Mouse (Mus musculus): ENCODE data around the gene P2rx3. TPM values are rescaled to one million over a fixed set of nuclear protein-coding genes. Genes with fewer than 3 reads are reported as not detected.

The P2rx3 gene
- total RNA-seq (2021) = under 1 TPM; 0.57 to 0.69 TPM
- long read RNA-seq, experiment 1 = 0 reads
- long read RNA-seq, experiment 2 = 0 reads

DNA sequence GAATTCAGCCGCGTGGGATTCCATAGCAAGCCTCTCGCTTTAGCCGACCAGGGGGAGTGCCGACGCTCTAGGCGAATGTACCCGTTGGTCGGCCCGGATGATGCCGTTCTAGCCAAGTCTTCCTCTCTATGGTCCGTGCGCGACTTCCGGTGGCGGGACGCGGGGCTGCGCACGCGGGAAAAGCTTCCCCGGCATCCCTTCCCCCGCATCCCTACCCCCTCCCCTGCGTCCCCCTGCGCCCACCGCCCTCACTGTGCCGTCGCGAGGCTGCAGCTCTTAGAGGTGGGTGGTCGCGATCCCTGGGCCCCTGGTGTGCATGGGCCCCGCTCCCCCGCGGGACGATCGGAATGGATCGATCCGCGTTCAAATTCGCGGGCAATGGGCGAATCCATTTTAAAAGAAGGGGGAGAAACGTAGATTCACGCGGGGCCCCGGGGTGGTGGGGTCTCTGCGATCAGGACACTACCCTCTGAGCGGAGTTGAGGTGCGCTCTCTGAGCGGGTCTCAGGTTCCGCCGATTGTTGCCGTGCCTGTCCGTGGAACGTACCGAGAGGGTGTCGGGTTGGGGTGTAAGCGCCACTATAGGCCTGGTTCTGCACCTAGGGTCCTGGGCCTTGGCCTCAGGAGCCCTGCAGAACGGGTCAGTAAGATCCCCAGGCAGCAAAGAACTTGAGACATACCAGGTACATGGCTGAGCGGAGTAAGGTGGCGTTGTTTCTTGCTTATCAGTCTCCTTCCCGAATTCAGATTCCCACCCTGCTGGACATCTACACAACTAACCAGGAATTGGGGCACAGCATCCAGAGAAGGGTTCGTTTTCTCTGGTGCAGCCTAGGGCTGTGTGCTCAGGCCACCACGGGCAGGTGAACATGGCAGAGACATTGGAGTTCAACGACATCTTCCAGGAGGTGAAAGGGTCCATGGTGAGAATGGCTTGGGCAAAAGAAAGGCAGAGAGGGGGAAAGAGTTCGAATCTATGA lies at the start of gene P2rx3, which contains the start of gene Ssrp1:
TSS of gene P2rx3 (minus strand) at position 416 of the 980 bp plus-strand sequence.
TSS of gene Ssrp1 (plus strand) at position 188 of the 980 bp plus-strand sequence.
- intact Hi-C loops (cut with DNase I) = no loop called here
- peak; percentile 85 to 86 for DNase-seq

DNA sequence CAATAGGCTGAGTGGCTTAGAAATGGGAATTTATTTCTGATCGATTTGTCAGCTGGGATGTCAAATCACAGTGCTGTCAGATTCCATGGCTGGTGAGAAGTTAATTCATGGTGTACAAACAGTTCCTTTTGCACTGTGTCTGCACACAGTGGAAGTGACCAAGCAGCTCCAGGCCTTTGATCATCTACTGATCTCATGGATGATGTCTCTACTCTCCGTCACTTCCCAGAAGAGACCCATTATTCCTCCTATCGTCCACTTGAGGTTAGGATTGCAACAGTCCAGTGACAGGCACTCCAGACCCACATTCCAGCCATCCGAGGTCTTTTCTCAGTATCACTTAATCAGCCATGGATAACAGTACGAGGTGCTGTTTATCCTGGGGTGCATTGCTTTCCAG lies 36.5 kb upstream of the P2rx3 start:
- intact Hi-C loops (cut with DNase I) = no loop called here

DNA sequence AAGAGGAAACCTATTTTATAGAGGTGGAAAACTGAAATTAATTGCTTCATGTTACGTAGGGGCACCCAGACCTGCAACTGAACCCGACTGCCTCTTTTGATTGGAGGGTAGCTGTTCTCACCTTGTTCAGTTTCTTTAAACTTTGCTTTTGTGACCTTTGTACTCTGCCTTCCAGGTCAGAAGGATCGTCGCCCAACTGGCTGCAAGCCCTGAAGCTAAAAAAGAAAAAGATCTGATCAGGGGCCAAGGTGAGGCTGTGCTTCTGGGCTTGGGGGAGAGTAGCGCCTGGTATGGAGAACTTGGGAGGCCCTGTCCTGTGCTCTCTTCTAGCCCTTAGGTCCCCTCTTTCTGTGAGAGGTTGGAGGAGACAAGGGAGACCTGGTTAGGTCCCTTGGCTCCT lies 34.7 kb upstream of the P2rx3 start:
- intact Hi-C loops (cut with DNase I) = no loop called here
- no peak for DNase-seq

More for the DNA sequence above, 36.5 kb upstream of the P2rx3 start:
- no peak for DNase-seq

DNA sequence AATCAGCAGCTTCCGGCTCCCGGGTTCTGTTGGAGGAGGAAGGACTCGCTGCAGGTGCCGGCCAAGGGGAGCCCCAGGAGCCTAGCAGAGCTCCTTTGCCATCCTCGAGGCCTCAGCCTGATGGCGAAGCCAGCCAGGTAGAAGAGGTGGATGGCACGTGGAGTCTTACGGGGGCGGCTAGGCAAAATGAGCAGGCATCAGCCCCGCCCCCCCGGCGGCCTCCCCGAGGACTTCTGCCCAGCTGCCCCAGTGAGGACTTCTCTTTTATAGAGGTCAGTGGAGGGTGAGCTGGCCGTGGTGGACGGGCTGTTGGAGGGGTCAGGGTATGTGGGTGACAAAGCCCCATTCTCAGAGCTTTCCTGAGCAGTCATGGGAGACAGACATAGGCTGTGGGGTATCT lies 32.8 kb upstream of the P2rx3 start:
- no peak for DNase-seq
- intact Hi-C loops (cut with DNase I) = no loop called here

DNA sequence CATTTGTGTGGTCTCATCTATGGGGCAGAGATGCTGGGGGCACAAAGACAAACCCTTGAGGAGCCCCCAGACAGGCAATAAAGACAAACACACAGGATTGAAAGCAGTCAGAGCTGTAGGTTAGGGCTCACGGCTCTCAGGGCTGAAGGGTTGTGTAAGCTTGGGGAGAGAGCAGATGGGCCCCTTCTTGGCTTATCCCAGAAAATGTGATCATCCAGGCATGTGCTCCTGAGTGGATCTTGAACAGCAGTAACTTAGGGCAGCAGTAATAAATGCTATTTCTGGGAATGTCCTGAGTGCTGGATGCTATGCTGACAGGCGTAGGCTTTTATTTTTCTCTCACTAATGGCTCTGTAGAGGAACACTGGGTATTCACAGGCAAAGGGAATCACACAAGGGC lies 31.4 kb upstream of the P2rx3 start:
- intact Hi-C loops (cut with DNase I) = no loop called here
- no peak for DNase-seq

DNA sequence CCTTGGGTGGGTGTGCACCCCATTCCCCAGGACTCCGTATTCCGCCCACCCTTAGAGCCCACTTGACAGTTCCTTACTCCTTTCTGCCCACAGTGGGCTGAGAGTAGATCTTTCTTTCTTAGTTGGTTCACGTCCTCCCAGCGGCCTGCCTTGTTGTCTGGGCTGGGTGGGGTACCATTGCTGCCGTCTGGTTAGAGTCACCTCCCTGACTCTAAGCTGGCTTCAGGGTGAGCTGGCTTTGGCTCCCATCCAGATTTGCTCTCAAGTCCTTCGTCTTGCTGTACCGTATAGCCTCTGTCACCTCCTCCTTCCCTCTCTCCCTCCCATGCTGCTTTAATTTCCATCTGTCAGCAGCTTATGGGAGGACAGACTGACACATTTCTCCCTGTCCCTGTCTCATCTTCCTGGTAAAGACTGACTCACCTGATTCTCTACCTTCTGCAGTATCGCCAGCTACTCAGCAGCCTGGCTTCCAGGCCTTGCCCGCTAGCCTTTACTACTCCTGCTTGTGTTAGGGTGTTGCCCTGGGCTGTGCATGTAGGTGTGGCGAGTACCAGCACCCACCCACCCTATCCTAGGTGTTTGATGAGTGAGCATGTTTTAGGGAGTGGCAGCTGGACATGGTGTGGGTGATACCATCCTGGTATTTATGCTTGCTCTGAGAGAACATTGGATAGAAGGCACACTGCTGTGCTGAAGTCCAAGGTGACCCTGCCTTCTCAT lies 30.8 kb upstream of the P2rx3 start:
- DNase-seq = no peak
- intact Hi-C loops (cut with DNase I) = no loop called here

DNA sequence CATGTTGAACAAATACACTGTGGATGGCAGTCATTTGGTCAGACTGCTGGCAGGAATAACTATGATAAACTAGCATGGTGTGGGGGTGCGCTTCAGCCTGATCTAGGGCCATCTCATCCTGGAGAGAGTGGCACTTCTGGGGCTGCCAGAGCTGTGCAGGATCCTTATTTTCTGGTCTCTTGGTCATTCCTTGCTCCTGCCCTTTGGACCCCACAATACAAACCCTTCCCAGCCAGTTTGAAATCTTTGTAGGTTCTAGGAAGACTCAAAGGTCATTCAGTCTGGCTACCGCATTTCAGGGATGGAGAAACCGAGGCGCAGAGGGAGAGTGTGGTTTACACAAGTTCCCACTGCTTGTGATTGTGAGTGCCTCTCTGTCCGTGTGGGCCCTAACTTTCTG lies 29.7 kb upstream of the P2rx3 start:
- DNase-seq = no peak
- intact Hi-C loops (cut with DNase I) = no loop called here

DNA sequence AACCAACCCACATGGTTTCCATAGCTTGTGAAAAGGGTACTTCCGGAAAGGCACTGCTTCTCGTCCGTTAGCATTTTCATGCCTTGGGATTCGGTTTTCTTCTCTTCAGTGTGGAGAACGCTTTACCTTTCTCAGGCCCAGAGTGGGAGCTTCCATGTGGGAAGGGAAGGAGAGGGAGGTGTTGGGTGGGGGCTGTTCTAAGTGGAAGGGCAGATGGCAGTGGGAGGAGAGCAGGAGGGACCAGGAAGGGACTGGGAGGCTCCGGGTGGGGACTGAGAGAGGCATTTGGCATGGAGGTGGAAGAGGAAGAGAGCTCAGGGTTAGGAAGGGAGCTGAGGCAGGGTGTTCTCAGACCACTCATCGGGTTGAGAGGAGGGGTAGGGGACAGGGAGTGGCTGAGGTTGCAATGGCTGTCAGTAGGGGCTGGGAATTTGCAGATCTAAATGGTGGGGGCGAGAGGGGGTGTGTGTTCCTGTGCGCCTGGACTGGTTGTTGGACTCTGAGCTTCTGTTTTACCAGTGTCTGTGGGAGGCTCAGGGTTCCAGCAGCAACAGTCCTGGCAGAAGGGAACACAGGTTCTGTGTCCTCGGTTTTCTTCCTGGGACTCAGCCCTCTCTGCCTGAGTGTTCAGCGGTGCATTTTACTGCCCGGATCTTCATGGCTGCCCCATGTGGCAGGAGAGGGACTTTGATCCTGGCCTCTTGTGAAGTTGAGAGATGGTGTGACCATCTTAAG lies 28.0 kb upstream of the P2rx3 start:
- intact Hi-C loops (cut with DNase I) = no loop called here
- no peak for DNase-seq

DNA sequence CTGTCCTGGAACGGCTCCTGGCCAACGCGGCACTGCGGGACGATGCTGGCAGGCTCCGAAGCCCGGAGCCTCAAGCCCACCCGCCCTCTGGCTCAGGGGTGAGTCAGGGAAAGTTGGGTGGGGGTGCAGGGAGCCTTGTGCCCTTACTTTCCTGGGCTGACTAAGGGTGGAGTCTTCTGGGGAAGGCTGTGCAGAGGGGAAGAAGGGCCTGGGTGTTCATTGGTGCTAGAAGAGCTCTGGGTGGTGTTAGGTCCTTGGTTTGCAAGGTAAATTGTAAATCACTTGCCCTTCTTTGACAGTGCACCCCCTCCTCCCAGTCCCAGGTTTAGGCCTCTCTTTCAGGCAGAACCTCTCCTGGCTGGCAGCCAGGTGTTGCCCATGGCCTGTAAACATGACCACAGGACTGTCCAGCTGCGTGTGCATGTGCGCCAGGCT lies 23.9 kb upstream of the P2rx3 start:
- intact Hi-C loops (cut with DNase I) = no loop called here
- peak in 1 of 2 experiments; percentile 37 for DNase-seq

DNA sequence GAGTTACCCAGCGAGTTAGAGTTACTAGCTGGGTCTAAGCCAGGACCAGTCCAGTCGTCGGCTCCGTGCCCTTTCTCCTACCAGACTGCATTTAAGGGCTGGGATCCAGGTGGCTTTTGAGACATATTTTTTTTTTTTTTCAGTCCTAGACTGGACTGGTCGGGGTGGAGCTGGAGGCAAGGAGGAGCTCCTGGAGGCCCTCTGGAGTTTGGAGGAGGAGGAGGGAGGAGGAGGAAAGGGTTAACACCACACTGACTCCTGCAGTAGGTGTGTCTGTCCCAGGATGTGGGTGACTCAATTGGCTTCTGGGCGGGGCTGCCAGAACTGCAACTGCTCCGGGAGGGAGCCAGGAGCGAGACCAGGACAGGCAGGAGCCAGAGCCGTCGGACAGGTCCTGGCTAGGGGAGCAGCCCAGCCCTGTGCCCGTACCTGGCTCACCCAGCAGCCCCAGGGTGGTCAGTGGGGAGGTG lies 23.4 kb upstream of the P2rx3 start:
- intact Hi-C loops (cut with DNase I) = no loop called here
- peak; percentile 55 to 68 for DNase-seq

DNA sequence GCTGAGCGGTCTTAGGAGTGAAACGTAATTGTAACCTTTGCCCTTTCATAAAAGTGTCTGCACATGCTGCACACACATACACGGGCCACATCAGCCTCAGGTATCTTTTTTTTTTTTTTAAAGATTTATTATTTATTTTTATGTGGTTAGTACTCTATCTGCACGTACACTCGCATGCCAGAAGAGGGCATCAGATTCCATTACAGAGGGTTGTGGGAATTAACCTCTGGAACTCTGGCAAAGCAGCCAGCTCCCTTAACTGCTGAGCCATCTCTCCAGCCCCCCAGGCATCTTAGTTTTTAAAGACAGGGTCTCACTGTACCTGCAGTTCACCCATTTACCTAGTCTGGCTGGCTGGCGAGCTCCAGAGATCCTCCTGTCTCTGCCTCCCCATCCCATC lies 22.4 kb upstream of the P2rx3 start:
- DNase-seq = no peak
- intact Hi-C loops (cut with DNase I) = no loop called here

DNA sequence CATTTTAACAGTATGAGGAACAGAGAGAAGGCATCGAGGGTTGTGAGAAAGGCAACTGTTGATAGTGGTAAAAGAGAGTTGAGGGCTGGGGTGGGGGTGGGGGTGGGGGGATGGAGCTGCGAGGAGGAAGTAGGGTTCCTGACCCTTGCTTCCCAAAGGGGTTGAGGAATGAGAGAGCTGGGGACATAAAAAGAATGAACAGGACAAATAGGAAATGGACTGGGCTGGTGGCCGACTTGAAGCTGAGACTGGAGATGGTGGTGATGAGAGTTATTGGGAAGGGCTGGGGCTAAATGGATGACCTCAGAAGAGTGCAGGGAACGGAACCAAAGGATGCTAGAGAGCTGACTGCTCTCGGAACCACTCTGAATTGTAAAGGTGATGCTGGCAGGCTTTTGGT lies 19.4 kb upstream of the P2rx3 start:
- no peak for DNase-seq
- intact Hi-C loops (cut with DNase I) = no loop called here

DNA sequence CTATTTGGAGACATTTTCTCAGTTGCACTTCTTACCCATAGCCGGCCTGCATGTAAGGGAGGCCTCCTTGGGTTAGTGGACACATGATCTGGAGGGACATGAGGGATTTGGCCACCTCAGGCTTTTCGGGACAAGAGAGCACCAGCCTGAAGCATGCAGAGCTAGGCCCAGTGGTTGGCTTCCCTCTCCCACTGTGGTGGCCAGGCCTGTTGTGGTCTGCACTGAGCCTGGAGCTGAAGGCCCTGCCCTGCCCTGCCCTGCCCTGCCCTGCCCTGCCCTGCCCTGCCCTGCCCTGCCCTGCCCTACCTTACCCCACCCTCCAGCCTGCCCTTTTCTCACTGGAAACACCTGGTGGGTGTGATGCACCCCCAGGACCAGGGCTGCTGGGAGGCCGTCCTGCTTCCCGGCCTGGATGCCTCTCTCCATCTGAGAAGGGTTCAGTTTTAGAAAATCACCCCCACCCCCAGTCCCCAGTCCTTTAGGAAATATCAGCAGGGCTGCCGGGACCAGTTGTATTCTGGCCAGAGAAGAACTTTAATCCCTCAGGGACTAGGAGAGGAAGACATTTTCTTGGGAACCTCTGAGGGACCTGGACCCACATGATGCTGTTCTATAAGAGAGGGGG lies 16.0 kb upstream of the P2rx3 start:
- intact Hi-C loops (cut with DNase I) = no loop called here

DNA sequence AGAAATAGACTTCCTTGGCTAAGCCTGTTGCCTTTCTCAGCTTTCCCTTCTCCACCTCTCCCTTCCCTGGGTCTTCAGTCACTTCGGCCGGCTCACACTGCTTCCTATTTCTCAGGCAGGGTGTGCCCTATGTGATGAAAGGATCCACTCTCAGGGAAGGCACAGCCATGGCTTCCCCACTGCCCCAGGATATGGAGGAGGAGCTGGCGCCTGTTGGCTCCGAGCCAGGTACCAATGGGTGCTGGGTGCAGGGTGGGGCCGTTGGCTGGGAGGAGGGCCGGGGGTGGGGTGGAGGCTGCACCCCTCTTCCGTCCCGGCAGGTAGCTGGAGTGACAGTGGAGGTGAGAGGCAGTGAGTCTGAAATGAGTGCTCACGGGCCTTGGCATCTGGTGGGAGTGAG lies 13.5 kb upstream of the P2rx3 start:
- no peak for DNase-seq
- intact Hi-C loops (cut with DNase I) = no loop called here

More for the DNA sequence above, 16.0 kb upstream of the P2rx3 start:
- no peak for DNase-seq

DNA sequence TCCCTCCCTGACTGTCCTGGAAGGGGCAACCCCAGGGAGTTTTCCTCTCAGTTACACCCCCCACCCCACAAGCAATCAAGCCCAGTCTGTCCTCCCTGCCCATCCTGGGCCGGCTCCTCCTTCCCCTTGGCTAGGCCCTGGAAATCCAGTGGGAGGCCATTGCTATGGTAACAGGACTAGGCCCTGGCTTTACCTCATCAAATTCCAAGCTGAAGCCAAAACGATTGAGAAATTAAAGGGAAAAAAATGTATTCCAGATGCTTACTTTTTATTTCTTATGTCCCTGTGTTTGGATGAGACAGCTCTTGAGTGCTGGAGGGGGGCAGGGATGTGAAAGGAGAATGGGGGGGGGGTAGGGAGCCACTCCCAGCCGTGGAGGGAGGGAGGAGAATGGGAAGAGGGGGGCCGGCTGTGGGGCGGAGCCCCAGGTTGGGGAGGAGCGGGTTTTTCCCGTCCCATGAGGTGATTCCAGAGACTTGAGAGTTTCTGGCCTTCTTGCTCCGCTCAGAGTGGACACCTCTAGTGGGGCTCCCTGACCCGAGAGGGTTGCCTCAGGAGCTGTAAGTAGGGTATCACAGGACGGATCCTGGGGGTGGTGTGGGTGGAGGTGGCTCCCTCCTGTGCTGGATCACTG lies 12.9 kb upstream of the P2rx3 start:
- peak; percentile 74 to 81 for DNase-seq
- intact Hi-C loops (cut with DNase I) = no loop called here

DNA sequence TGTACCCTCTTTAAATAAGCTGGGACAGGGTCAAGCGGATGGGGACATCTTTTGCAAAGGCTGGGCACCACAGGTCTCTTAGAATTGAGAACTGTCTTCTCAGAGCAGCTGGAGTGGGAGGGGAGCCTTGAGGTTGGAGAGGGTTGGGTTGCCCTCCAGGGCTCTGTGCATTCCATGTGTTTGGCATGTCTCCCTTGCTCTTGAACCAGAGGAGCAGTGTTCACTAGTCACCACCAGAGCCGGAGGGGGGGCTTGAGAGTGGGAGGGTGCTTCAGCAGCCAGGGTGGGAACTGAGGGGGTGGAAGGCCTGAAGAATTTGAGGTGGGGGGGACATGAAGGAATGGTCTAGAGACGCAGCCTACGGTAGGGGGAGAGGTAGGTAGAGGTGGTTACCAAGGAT lies 12.0 kb upstream of the P2rx3 start:
- intact Hi-C loops (cut with DNase I) = loop anchor here (10.0 kb wide), 1 partner anchor 224 kb away; the partner anchor contains the start of genes Smtnl1 and Timm10
- DNase-seq = no peak

DNA sequence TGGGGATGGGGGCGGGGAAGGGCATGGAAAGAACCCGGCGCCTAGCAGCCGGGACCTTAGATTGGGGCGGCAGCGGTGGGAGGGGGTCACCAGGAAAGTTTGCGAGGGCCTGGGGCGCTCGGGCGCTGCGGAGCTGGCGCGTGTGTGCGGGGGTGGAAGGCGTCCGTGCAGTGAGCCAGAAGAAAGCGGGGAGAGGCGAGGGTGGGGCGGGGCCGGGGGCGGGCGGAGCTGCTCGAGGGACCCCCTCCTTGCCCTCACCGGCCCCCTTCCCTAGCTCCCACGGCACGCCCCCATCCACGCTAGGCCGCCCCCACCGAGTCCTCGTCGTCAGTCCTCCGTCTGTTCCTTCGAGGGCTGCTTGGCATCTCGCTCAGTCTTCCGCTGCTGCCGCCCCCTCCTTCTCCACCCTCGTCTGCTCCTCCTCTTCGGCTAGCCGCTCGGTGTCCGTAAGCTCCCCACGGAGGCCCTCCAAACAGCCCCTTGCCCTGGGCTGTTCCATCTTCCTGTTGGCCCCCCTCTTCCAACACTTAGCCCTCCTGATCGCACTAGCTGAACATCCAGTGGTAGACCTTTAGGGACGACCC lies 11.0 kb upstream of the P2rx3 start:
- intact Hi-C loops (cut with DNase I) = loop anchor here (10.0 kb wide), 1 partner anchor 223 kb away; the partner anchor contains the start of genes Smtnl1 and Timm10

DNA sequence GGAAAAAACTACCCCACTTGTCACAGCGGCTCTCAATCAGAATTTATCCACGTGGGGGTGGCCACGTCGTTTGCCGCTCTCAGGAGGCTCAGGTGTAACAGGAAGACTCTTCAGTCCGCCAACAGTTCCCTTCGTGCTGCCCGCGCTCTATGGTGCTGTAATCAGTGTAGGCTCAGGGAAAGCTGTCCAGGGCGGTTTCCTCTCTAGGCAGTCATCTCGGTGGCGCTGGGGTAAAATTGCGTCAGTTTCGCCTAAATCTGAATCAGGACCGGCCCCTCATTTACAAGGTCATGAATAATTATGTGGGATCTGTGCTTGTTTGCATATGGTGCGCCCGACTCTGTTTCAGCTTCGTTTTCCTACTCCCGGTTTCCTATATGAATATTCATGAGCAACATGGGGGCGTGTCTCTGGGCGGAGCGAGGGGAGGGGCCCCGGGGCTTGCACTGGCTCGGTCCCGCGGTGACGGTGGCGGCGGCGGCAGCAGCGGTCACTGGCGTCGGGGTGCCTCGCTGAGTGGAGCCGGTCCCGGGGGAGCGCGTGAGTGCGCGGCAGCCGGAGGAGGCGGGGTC lies 10.4 kb upstream of the P2rx3 start, which contains the start of gene Tnks1bp1:
TSS of gene Tnks1bp1 (plus strand) at position 427 of the 572 bp plus-strand sequence.
- intact Hi-C loops (cut with DNase I) = loop anchor here (10.0 kb wide), 1 partner anchor 223 kb away; the partner anchor contains the start of genes Smtnl1 and Timm10

More for the DNA sequence above, 11.0 kb upstream of the P2rx3 start:
- peak; percentile 71 to 79 for DNase-seq

More for the DNA sequence above, 10.4 kb upstream of the P2rx3 start, which contains the start of gene Tnks1bp1:
- DNase-seq = peak; percentile 98 to 99

Data from gastrocnemius, postnatal 36 days (tissue).